Mouse (Mus musculus): ENCODE data around the gene Esd.

Gene Esd

GRCm38 (mm10) chr14:74794931-74795330 is 62.8 kb downstream of the Esd start:
- no peak for DNase-seq (ENCODE audit: low spot score in 2 of 2)

- no peak for DNase-seq (ENCODE audit: low spot score in 2 of 2)
Measured at GRCm38 (mm10) chr14:74797386-74798062, 65.4 kb downstream of the Esd start.

- DNase-seq (ENCODE audit: low spot score in 2 of 2) = no peak
Measured at GRCm38 (mm10) chr14:74798063-74798890, 66.2 kb downstream of the Esd start.
